Mouse (Mus musculus) telencephalon, adult 2 months (tissue): ENCODE data around the gene Pde4dip.

ENCODE experiments used
- DNase-seq: peaks from one replicate; pipeline ENCODE4 v3.0.0-alpha.2; 2011; ENCODE audit warnings: low read depth, low spot score

Gene Pde4dip

DNA sequence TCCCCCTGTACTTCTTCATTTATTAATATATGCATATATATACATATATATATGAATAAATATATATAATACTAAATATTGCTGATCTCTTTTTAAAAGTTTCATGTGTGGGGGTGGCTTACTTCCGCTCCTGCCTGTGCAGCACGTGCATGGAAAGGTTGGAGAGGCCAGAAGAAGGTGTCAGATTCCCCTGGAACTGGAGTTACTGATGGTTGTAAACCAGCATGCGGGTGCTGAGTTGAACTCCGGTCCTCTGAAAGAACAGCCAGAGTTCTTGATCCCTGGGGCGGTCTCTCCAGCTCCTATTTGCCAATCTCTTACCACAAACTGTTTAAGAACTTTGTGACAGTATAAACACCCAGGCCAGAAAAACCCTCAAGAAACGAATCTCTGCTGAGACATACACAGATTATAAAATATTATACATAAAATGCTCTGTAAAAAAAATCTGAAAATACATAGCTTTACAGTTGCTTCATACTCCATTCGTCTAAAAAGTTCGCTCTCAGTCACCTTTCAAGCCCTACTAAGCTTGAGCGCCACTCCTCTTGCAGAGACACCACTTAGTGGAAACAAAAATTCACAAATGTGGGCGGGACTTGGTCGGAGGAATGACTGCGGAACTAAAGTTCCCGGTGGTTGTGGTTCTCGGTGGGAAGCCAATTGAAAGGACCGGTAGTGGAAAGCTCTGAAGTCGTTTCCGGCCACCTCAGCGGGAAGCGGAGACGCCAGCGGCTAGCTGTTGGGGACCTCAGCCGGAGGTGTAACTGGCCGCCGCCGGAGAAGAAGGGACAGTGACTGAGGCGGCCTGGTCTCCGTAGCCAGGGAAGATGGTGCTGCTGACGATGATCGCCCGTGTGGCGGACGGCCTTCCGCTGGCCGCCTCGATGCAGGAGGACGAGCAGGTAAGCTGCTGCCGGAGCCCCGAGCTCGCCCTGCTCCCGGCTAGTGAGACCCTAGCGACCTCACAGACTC, 12.3 kb upstream of the Pde4dip start, which contains the start of gene Sec22b:
Gene Sec22b, plus strand, starts transcription at position 675 of the 975 bp plus-strand sequence.
- peak; percentile 90 for DNase-seq

DNA sequence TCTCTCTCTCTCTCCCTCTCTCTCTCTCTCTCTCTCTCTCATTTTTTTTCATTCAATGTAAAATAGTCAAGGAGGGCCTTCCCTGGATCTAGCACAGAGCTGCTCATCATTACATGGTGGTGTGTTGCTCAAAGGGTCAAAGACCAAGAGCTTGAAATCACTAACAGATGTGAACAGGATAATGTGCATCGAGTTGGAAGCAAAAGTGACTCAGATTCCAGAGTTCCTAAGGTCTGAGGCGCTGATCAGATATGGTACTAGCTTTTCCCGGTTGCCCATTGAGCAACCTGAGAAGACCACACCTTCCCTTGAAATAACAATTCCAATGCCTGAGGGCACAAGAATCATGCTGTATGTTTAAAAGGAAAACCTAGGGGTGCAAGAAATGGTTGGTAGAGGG, 9.9 kb upstream of the Pde4dip start:
- DNase-seq = no peak

DNA sequence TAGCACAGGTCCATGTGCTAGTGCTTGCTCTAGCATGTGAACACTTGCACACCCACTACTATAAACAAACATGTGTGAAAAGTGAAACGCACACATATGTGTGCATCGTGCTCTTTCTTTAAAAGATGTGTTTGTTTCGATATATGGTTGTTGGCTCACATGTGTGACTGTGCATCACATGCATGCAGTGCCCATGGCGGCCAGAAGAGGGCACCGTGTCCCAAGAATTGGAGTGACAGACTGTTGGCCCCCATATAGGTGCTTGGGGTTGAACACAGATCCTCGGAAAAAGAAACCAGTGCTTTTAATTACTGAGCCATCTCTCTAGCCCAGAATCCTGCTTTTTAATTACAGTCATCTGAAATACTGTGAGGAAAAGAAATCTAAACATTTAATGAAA, 6.2 kb upstream of the Pde4dip start:
- no peak for DNase-seq

DNA sequence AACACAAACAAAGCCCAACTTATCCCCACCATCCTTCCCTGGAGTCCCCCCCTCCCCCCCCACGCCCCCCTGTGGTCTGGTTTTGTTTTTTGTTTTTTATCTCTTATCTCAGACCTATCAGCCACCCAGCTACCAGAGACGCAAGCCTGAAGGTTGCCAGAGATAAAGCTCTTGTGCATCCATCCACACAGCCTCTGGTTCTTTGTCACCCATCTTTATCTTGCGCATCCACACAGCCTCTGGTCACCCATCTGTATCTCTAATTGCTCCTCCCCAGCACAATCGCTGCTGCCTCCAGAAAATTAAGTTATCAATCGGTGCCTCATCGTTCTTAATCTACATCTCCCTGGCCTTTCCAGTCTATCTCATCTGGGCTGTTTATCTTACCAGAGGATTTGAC, 1.7 kb upstream of the Pde4dip start:
- DNase-seq = no peak

DNA sequence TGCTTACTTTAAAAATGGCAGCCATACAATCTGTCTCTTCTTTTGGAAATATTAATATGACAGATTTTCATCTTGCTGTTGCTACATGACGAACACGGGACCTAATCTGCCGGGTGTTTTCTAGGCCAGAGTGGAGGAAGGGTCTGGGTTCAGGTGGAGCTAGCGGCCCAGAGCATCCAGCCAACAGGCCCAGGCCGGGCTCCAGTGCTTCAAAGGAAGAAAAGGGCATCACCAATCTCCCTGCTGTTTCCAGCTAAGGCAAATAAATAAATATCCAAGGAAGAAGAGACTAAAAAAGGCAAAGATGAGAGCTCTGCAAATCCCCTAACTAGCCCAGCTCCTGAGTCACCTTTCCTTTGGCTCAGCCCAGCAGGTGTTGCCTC, 731 bp downstream of the Pde4dip start:
- no peak for DNase-seq

DNA sequence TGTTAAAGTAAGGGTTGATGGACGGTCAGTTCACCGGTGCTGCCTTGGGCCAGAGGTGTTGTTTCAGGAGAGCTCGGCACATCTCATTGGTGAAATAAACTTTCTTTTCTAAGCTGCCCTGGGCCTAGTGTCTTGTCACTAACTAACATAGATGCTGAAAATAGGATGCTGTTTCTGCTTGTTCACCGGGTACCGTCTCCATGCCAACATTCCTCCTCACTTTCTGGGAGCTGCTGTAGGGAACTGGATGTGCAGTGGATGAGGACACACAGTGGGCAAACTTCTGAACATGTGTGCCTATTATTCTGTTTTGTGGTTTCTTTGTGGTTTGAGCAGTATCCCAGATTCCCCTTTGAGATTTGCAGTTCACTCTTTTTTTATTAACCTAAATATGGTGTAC, 6.9 kb downstream of the Pde4dip start:
- no peak for DNase-seq

DNA sequence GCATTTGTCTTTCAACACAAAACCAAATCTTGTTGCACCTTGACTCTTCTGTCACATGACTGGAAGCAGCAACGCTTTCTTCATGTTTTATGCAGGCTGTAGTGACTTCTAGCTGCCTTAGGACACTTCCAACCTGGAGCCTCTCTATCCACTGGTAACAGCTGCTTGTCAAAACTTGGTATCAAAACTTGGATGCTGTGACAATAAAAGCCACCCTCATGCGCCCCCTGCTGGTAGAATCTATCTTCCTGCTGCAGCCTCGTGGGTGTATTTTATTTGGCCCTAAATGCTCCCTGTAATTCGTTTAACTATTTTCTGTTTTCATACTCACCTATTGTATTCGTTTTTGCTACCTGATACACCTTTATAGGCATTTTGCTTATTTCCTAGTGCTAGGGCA, 9.3 kb downstream of the Pde4dip start:
- no peak for DNase-seq

DNA sequence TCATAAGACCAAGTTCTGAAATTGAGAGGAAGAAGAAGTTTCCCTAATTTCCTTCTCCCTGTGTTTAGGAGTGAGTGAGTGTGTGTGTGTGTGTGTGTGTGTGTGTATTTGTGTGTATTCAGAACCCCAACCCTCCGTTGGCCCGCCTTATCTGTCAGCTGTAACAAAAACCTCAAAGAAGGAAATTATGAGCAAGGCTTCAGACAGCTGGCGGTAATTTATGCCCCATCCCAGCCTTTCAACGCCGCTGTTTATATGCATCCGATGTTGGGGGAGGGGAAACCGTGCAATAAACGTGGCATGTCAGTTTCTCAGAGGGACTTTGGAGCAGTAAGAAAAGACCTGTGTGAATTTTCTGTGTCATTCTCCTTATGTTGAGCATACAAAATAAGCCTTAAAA, 12.2 kb downstream of the Pde4dip start:
- no peak for DNase-seq

DNA sequence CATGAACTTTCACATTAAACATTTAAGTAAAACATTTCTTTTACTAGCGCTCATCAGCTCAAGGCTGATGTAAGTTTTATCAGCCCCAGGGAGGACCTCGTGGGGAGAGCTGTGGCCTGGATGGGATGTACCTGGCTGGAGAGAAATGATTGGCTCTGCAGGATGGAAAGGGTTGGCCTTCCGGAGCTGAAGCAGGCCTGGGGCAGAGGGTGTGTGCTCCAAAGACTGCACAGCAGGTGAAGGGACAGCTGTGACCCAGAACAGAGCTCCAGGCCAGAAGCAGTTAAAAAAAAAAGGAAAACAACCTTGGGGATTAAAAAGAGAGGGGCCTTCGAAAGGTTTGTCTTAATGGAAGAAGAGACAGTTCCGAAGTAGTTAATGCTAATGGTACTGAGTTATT, 13.7 kb downstream of the Pde4dip start:
- no peak for DNase-seq

DNA sequence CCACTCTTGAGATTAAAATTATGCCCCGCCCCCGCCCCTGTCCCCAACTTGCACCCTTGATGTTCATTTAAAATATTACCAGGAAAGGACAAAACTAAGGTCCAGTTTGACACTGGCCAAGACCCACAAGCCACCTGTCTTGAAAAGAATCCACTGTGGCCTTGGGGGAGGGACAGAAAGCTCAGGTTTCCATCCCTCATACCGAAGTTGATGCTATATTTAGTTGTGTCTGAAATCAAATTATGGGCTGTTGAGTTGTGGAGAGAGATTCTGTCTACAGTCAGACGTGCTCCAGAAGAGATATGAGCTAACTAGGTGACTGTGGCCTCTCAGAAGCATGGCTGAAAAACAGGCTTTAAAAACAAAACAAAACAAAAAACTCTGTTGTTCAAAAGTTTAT, 18.8 kb downstream of the Pde4dip start:
- DNase-seq = no peak

DNA sequence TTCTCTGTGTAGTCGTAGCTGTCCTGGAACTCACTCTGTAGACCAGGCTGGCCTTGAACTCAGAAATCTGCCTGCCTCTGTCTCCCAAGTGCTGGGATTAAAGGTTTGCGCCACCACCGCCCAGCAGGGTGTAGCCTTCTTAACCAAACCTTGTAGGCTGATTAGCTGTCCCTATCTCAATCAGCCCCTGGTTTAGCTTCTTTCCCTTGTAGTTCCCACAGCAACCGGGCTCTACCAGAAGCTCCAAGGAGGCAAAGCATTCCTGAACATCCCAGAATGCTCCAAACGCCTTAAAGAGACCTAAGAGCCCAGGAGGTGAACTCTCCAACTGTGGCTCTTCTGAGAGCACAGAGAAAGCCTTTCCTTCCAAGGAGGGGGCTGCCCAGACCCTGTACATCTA, 19.8 kb downstream of the Pde4dip start:
- DNase-seq = no peak

DNA sequence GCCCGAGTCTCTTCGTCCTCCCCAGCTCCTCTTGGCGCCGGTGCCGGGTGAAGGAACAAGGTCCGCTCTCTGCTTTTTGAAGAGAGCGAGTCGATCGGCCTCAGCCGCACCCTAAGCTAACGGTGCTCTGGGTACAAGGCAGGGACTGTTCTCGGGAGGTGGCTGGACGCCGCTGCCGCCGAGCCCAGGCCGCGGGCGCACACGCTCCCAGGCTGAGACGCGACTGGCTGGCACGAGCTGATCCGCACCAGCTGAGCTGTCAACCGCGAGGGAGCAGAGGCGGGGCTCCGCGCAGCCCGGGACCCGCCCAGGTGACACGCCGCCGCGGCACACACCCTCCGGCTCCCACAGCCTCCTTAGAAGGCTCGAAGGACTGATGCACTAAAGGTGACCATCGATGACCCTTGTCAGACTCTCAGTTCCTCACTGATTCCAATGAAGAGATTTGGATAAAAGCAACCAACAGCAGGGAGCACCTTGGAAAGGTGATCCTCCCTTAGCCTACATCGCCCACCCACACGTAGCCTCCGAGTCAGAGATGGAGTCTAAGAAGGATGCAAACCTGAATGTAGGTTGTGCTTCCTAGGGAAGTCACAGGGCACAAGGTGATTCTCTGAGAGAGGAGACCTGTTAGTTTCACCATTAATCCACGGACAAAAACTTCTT, 20.4 kb downstream of the Pde4dip start:
- no peak for DNase-seq

DNA sequence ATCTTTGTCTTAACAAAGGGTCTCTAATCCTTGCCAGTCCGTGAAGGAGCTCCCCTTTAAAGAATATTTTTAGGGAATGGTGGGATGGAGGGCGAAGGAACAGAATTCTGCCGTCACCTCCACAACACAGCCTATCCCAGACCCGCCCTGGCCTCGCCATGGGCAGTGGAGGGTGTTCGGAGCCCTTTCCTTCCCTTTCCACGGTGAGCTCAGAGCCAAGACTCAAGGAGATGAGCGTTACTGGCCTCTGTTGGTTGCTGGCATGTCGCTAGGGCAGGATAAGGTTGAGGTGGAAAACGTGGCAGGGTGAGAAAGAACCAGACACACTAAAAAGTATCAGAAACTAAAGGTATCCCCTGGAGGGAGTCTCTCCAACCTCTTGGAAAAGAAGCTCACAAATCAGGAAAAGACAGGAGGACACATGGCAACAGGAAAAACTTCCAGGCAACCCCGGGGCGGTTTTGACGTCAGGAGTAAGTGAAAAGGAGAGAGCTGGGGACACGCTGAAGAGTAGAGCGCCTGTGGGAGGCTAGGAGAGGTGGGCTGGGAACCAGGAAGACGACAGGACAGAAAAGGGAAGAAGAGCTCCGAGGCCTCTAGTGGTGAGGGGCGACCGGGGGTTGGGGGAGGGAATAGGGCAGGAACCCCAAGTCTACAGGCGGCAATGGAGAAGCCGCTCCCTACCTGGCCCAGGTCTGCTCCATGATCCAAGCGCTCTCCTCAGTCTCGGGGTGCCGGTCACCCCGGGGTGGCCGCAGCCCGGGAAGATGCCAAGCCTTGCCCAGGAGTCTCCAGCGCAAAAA, 21.1 kb downstream of the Pde4dip start:
- DNase-seq = no peak

DNA sequence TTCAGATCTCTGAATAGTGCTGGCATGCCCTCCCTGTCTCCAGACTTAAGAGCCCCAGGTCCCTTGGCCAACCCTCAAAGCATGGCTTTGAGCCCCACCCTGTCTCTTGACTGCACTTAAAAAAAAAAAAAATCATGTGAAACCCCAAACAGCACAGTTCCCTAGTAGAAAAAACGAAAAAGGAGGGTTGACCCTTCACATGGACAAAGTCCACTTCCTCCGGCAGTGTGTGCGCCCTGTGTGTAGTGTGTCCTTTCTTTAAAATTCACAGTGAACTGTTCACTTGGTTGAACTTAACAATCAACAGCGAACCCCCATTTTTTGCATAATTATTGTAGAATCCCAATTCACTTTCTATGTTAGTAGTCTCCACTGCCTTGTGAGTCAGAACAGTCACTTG, 21.8 kb downstream of the Pde4dip start:
- DNase-seq = no peak

DNA sequence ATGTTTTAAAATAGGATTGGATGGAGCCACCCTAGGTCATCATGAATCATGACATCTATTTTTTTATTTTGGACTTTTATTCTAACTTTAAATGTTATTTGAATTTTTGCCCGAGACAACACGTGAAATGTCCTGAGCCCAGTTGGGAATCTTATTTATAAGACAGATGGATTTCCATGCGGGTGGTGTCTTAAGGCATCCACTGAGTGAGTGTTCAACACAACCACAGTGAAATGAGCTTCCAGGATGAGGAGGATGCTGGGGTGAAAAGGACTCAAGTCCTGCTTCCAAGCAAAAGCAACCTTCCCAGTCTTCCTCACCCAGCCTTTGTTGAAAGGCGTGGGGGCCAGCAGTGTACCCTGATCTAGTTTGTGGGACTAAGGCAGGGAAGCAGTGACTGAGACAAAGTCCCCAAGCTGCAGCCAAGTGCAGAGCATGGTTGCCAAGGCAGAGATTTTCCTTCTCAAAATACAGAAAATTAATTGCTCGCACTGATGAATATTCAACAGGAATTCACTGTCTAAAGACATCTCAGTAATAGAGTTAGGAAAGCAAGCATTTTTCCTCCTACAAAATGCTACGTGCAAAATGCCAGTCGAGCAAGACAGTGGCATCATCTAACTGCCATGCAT, 27.6 kb downstream of the Pde4dip start:
- no peak for DNase-seq

DNA sequence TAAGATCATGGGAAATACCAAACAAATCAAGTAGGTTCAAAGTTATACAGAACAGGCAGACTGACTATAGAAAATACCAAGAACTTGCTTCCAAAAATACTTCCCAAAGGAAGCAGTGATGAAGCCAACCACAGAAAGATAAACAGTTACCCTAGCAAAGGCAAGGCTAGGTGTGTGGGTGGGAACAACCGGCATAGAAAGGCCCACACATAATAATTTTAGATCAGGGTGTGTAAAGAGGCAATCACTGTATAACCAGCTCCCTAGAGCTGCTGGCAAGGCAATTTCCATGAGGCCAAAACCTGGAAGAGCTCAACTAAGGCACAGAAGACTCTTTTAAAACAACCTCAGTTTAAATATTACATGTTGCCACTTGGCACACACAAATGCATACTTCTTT, 29.1 kb downstream of the Pde4dip start:
- peak; percentile 89 for DNase-seq

DNA sequence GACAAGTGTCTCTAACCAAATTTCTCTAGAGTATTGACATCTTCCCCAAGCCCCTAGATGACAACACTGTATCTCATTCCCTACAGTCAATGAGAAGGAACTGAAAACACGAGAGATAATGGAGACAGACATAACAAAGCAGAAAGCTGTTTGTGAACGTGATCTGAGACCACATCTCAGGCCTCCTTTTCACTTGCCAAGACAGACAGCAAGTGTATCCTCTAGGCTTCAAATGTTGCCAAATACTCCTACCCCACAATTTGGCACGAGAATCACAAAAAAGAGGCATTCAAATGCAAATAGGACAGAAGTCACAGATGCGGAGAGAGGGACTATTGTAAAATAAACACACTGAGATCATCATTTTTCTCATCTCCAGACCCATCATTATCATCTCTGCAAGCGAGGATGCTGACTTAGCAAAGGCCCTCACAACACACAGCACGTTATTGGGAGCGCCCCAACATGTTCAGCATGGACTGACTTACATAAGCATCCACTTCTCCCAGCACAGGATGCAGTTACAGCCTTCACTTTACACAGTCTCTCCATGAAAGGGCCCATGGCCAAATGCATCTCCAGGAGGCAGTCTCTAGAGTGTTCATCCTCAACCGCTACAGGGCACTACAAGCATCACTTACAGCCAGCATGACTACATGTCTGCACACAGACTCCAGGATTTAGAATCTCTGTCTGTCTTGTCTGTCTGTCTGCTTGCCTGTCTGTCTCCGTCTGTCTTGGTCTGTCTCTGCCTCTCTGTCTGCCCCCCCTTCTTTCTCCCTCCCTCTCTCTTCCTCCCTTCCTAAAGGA, 33.7 kb downstream of the Pde4dip start:
- no peak for DNase-seq

DNA sequence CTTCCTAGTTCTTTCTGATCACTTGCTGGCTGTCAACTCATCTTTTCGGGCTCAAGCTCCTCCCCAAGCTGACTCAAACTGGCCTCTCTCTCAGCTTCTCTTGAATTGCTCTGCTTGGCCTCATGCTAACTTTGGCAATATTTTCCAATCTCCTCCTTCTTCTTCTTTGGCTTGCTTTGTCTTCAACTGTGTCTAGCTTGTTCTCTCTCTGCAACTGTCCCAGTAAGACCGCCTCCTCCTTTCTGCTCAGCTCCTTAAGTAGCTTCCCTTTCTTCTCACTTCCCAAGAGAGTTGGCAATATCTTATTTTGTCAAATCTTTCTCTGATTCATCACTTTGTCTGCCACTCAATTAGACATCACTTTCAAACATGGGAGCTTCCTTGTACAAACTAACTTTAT, 36.7 kb downstream of the Pde4dip start:
- DNase-seq = no peak

DNA sequence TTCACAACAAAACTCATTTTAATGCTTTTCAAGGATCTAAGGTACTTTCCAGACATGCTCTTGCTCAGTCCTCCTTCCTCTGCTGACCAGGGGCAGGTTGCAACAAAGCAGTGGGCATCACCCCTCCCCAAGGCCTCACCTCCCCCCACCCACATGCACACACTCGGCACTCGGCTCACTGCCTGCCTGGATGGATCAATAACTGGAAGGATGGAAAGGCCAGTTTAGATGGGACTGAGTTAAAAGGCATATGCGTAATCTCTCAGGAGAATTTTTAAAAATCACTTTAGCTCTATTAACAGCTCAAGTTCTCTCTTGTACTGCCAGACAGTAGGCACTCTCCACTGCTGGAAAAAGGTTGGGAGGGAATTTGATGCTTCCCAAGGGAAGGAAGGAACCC, 40.9 kb downstream of the Pde4dip start:
- DNase-seq = no peak

DNA sequence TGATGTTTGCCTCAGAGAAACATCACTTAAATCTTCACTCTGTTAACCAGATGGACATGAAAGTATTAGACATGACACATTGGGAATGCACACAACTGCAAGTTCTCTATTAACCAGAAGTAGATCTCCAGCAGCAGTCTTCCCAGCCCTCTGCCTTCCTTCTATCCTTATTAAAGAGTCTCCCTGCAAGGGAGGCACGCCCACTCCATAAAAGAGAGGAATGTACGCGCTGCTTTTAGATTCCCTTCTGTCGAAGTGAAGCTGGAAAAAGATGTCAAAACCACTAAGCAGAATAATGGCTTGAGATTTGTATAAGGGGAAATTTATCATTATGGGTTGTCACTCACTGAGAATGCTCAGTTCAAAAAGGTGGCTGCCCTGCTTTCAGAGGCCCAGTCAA, 42.1 kb downstream of the Pde4dip start:
- peak; percentile 68 for DNase-seq

DNA sequence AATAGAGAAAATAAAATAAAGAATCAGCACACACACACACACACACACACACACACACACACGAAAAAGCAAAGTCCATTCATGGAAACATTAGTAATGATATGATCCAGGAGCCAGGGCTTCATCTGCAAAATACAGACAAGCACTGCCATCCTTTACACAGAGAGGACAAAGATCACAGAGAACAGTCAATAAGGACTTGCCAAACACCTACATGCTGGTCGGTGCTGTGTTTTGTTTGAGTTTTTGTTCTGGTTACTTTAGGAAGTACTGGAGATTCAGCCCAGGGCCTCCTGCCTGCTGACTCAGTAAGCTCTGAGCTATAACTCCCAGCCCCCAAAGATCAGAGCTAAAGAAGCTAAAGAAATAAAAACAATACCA, 43.7 kb downstream of the Pde4dip start:
- no peak for DNase-seq
